Mouse (Mus musculus): ENCODE measurements around the gene Serpina3n. TPM values are rescaled to one million over a fixed set of nuclear protein-coding genes. Genes with fewer than 3 reads are reported as not detected.
"Not testable (repeated sequence)": the region's sequence is repeated elsewhere in the genome, so short reads cannot be mapped to it uniquely, and the experiment has no call there.

The Serpina3n gene
- 0.70 and 1.9 TPM in 2 replicates for polyA plus RNA-seq (2015; fragmentation: Nextera tagmentation; extraction: Ambion mirVana)

DNA sequence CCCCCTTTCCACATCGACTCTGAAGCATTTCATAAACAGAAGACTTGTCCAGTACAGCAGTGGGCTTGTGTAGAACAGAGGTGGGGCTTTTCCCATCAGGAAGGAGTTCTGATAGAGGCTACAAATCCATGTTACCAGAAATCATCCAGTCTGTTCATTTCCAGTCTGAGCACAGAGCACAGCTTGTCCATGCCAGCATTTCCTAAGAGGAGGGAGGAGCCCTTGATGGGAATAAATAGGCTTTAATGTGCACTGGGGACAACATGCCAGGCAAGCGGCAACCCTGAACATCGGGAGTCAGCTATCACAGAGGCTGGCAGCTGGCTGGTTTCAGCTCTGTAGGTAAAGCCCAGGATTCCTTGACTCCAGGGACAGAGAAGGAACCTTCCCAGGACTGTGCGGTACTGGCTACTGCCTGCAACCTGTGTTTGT, at the start of gene Serpina3n:
Gene Serpina3n (plus strand): TSS at position 276 of the 432 bp plus-strand sequence.
- ATAC-seq (ENCODE audit: low read depth), result no peak; the same call in 1 of the 2 replicates

DNA sequence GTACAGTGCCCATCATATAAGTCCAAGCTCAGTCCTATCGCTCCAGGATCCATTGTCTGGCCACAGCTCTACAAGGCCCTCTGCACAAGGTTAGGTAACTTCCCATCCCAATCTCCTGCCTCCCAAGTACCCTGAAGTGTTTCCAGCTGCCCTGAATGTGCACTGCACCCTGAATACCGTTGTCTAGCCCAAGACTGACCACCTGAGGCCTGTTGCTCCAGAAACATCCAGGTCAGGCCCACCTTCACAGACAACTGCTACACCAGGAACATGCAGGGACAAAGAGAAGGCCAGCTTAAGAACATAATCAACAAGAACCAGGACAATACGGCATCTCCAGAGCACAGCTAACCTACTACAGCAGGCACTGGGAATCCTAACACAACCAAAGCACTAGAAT, 36.5 kb upstream of the Serpina3n start:
- ATAC-seq (ENCODE audit: low read depth), result no peak
- no peaks in the 10 kb centered on the region for H3K9me3 ChIP-seq
- whole genome bisulfite sequencing, result 89% methylated on average over 3 of the region's 3 CpGs
- no peaks in the 10 kb centered on the region for H3K4me1 ChIP-seq (replicated peaks)
- no peaks in the 10 kb centered on the region for H3K36me3 ChIP-seq
- no peaks in the 10 kb centered on the region for H3K27me3 ChIP-seq
- H3K4me2 ChIP-seq, result no peak overlapping the region
- no peak overlapping the region for H3K27ac ChIP-seq (replicated peaks)
- H3K9ac ChIP-seq, result no peak overlapping the region
- no peak overlapping the region for H3K4me3 ChIP-seq

More for the DNA sequence above, at the start of gene Serpina3n:
- Histone ChIP-seq H3K36me3 (no peaks in the 10 kb centered on the region), H3K4me1 (replicated peaks) (no peaks in the 10 kb centered on the region), H3K27ac (replicated peaks) (no peak within 1 kb of the TSS), H3K9me3 (no peaks in the 10 kb centered on the region), H3K4me3 (no peak within 1 kb of the TSS), H3K27me3 (no peaks in the 10 kb centered on the region), H3K9ac (no peak within 1 kb of the TSS), H3K4me2 (0 out of 2 replicates have a peak within 1 kb of the TSS, but pooled peaks have one; percentile 9)
- whole genome bisulfite sequencing, result 45% methylated on average over 4 of the region's 4 CpGs

DNA sequence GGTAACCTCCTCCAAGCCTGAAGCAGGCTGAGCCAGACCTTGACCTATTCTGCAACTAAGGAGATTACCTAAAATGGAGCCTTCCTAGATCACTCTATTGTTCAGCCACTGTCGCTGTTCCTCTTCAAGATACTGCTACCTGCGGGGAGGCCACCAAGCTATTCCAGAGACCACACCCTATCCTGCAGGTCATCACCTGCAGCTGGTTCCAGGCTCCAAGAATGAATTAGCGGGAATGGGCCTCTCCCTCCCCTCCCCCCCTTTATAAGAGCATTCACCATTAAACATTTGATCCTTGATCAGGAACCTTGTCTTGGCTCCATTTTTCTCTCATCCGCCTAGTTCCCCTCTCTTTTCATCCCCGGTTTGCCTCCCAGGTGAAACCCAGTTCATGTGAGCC, 29.4 kb upstream of the Serpina3n start:
- not testable (repeated sequence) for H3K27me3 ChIP-seq; H3K27ac ChIP-seq (replicated peaks); H3K9me3 ChIP-seq; H3K36me3 ChIP-seq; ATAC-seq (ENCODE audit: low read depth); H3K4me2 ChIP-seq; H3K4me1 ChIP-seq (replicated peaks); H3K4me3 ChIP-seq; H3K9ac ChIP-seq
- whole genome bisulfite sequencing, result 75% methylated on average over 5 of the region's 5 CpGs

DNA sequence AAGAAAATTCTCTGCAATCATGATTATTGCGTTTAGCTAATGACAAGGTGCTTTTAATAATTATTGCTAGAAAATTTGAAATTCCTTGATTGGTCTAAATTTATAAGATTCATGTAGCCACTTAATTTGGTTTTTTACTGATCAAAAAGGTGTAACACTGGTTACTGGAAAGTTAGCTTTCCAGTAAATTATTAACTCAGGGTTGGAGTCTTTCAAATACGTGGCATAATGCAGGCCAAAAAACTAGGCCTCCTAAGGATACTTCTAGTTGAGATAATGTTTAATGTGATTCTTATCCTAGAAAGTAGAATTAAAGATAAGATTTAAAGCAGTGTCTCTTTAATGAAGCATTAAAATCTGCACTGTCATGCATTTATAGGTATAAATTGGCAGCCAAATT, 28.2 kb upstream of the Serpina3n start:
- not testable (repeated sequence) for H3K27ac ChIP-seq (replicated peaks); H3K4me2 ChIP-seq; H3K36me3 ChIP-seq; H3K4me3 ChIP-seq; H3K27me3 ChIP-seq; ATAC-seq (ENCODE audit: low read depth); H3K9ac ChIP-seq; H3K9me3 ChIP-seq; H3K4me1 ChIP-seq (replicated peaks)
- 70% methylated on average over 2 of the region's 2 CpGs for WGBS

DNA sequence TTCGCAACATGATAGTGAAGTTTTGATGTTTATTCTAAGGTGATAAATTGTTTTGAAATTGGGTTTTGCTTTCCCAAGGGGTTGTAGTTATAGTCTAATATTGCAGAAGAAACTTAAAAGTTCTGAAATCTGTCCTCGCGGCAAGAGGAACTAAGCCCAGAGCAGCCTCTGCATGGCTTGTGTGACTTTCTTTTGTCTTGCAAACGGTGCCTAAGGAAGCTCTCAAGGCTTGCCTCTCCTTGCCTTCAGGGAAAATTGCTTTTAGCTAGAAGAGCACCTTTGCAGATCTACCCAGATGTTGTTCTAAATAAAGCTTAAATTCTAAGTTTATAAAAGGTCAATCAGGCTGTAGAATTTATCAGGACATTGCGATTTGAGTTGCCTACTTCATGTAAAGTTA, 27.7 kb upstream of the Serpina3n start:
- WGBS, result 45% methylated on average over 5 of the region's 5 CpGs
- not testable (repeated sequence) for H3K4me1 ChIP-seq (replicated peaks); H3K4me3 ChIP-seq; ATAC-seq (ENCODE audit: low read depth); H3K4me2 ChIP-seq; H3K9ac ChIP-seq; H3K27me3 ChIP-seq; H3K27ac ChIP-seq (replicated peaks); H3K36me3 ChIP-seq; H3K9me3 ChIP-seq

DNA sequence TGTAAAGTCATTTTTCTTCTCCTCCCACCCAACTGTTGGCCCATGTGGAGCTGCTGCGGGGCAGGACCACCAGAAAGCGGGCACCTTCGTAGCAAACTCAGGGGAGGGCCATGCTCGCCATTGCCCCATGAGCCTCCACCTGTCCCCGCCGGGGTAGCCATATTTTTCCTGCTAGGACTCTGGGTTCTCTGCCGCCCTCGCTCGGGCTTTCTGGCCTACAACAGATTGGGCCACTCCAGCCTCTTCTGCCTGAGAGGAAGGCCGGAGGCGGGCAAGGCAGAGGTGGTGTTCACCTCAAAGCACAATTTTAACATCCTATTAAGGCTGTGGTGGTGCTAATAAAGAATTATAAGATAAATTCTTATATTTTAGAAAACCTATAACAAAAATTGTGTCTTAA, 26.7 kb upstream of the Serpina3n start:
- Histone ChIP-seq H3K36me3 (no peaks in the 10 kb centered on the region), H3K4me2 (no peak overlapping the region), H3K4me3 (no peak overlapping the region), H3K9ac (no peak overlapping the region), H3K9me3 (0 out of 2 replicates have a peak, but pooled peaks cover 3% of the 10 kb centered on the region), H3K27me3 (no peaks in the 10 kb centered on the region), H3K4me1 (replicated peaks) (no peaks in the 10 kb centered on the region), H3K27ac (replicated peaks) (no peak overlapping the region)
- no peak for ATAC-seq (ENCODE audit: low read depth)
- WGBS, result 95% methylated on average over 11 of the region's 11 CpGs

DNA sequence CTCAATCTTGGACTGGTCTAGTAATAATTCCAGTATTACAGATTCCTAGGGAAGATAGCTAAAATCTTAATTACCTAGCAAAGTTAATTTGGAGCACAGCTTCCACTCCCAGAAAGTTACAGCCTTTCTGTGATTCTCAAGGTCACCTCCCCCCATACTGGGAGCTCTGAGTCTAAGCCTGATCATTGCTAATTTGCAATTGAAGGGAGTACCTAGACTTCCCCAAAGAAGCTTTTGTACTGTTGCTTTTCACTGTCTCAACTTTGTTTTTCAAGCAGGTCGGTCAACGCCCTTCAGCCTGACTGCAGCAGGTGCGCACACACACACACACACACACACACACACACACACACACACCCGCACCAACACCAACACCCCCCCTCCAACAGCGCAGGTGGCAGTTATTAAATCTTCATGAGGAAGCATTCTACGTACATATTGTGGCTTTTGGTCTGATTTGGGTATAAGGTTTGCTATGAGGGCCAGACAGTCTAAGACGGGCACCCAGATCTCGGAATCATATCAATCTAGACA, 25.4 kb upstream of the Serpina3n start:
- H3K4me2 ChIP-seq; H3K4me3 ChIP-seq; H3K36me3 ChIP-seq; H3K4me1 ChIP-seq (replicated peaks); H3K27me3 ChIP-seq; H3K27ac ChIP-seq (replicated peaks); ATAC-seq (ENCODE audit: low read depth); H3K9me3 ChIP-seq; H3K9ac ChIP-seq: not testable (repeated sequence)
- WGBS, result 86% methylated on average over 8 of the region's 8 CpGs

DNA sequence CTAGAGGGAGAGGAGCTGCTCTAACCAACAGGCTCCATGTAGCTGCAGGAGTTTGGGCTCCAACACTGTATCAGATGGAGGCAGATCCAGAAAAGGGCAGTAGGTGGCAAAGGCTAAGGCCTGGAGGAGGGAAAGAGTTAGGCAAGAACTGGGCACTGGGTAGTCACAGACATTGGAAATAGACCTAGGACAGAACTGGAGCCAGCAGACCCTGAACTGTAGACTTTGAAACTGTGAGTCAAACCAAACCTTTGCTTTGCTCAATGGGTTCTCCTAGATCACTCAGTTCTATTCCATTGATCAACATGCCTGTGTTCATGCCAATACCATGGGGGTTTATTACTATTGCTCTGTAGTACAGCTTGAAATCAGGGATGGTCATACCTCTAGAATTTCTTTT, 20.5 kb upstream of the Serpina3n start:
- H3K4me1 ChIP-seq (replicated peaks); H3K27me3 ChIP-seq; H3K9me3 ChIP-seq; H3K4me2 ChIP-seq; H3K27ac ChIP-seq (replicated peaks); H3K9ac ChIP-seq; ATAC-seq (ENCODE audit: low read depth); H3K36me3 ChIP-seq; H3K4me3 ChIP-seq: not testable (repeated sequence)

DNA sequence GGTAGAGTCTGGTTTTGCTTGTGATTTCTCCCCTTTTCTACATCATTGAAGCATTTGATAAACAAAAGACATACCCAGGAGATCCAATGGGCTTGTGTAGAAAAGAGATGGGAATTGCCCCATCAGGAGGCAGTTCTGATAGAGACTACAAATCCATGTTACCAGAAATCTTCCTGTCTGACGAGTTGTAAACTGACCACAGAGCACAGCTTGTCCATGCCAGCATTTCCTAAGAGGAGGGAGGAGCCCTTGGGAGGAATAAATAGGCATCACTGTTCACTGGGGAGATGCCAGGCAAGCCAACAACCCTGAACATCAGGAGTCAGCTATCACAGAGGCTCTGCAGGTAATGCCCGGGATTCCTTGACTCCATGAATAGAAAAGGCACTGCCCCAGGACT, 19.7 kb upstream of the Serpina3n start:
- H3K27ac ChIP-seq (replicated peaks); ATAC-seq (ENCODE audit: low read depth); H3K27me3 ChIP-seq; H3K4me3 ChIP-seq; H3K9ac ChIP-seq; H3K9me3 ChIP-seq; H3K36me3 ChIP-seq; H3K4me1 ChIP-seq (replicated peaks); H3K4me2 ChIP-seq: not testable (repeated sequence)
- WGBS, result 64% methylated on average over 2 of the region's 2 CpGs

DNA sequence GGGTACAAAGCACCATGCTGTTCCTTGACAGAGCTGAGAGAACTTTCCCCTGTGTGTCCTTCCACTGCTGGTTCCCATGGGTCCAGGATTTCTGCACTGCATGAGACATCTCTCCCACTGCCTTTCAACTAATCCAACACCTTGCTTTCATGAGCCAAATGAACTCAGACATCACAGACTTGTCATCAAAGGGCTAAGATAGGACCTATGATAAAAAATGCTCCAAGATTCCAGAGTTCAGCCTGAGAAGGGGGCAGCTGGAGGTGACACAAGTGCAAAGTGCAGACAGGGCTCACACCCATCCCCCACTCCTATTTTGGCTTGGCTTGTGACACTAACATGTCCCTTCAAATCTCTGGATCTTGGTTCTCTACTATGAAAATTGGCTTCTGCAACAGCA, 18.1 kb upstream of the Serpina3n start:
- ATAC-seq (ENCODE audit: low read depth), result no peak
- no peak overlapping the region for H3K4me3 ChIP-seq
- no peak overlapping the region for H3K27ac ChIP-seq (replicated peaks)
- no peak overlapping the region for H3K9ac ChIP-seq
- H3K27me3 ChIP-seq, result no peaks in the 10 kb centered on the region
- H3K4me2 ChIP-seq, result no peak overlapping the region
- H3K9me3 ChIP-seq, result no peaks in the 10 kb centered on the region
- H3K4me1 ChIP-seq (replicated peaks), result no peaks in the 10 kb centered on the region
- H3K36me3 ChIP-seq, result no peaks in the 10 kb centered on the region

DNA sequence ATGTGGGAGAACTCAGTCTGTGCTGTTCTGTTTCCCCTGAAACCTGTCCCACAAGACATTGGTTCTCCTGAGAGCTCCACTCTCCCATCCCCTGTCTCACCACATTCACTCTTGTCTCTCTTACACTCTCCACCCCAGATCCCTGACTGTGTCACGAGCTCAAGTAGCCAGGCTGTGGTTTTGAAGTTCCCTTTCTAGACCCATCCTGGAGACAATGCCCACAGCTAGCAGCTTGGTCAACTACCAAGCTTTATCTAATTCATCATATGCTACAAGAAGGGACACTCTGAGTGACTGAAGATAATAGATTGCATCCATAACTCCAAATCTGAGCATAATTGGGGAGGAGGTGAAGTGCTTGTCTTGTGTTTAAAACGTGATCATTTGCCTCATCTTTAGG, 15.5 kb upstream of the Serpina3n start:
- not testable (repeated sequence) for H3K27ac ChIP-seq (replicated peaks); H3K27me3 ChIP-seq; H3K4me2 ChIP-seq; H3K9me3 ChIP-seq; H3K36me3 ChIP-seq; H3K4me1 ChIP-seq (replicated peaks); ATAC-seq (ENCODE audit: low read depth); H3K9ac ChIP-seq; H3K4me3 ChIP-seq
- 73% methylated on average over 2 of the region's 2 CpGs for WGBS

DNA sequence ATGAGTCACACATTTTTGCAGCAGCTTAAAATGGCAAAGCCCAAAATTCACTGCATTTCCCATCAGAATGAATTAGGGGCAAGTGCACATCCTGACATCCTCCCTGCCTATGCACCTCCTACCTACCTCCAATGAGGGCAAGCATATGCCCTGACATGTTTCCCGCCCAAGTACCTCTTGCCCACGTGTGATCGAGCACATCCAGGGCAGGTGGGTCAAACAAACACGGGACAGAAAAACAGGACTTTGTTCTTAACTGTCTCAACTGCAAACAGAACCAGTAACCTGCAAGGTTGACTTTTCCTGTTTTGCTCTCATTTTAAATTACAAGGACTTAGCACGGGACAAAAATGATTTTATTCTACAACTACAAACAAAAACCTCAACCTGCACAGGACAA, 2.6 kb upstream of the Serpina3n start:
- Histone ChIP-seq H3K27me3 (no peaks in the 10 kb centered on the region), H3K36me3 (no peaks in the 10 kb centered on the region), H3K4me1 (replicated peaks) (no peaks in the 10 kb centered on the region), H3K27ac (replicated peaks) (no peak overlapping the region), H3K4me2 (no peak overlapping the region), H3K9ac (no peak overlapping the region), H3K4me3 (no peak overlapping the region), H3K9me3 (no peaks in the 10 kb centered on the region)
- WGBS, result 83% methylated on average over 5 of the region's 5 CpGs
- no peak for ATAC-seq (ENCODE audit: low read depth)

DNA sequence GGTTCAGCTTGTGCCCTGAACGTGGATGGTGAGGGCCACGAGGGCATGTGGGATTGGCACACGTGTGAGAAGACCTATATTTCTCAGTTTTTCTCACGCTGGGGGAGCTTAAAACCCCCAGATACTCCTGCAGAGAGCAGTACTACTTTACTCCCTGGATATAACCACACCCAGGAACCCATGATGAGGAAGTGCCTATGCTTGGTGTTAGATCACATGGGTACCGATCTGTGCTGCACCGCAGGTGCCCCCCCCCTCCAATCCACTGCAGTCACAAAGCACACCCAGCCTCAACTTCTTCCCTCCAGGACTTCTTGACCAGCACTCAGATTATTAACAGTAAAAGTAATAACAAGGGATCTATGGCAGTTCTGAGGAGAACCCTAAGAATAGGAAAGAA, 6.0 kb downstream of the Serpina3n start:
- H3K9me3 ChIP-seq, result no peaks in the 10 kb centered on the region
- ATAC-seq (ENCODE audit: low read depth), result no peak
- no peaks in the 10 kb centered on the region for H3K36me3 ChIP-seq
- H3K4me1 ChIP-seq (replicated peaks), result no peaks in the 10 kb centered on the region
- 89% methylated on average over 6 of the region's 6 CpGs for WGBS
- H3K9ac ChIP-seq, result no peak overlapping the region
- H3K27me3 ChIP-seq, result no peaks in the 10 kb centered on the region
- H3K4me3 ChIP-seq, result no peak overlapping the region
- H3K27ac ChIP-seq (replicated peaks), result no peak overlapping the region
- no peak overlapping the region for H3K4me2 ChIP-seq
